Mouse (Mus musculus): ENCODE measurements at regions not wholly inside any gene's neighbourhood (a gene's known extent, or its start where the extent isn't known, plus 50 kb on each side); places are given as distances from the start of the nearest gene placed in this dataset.

DNA sequence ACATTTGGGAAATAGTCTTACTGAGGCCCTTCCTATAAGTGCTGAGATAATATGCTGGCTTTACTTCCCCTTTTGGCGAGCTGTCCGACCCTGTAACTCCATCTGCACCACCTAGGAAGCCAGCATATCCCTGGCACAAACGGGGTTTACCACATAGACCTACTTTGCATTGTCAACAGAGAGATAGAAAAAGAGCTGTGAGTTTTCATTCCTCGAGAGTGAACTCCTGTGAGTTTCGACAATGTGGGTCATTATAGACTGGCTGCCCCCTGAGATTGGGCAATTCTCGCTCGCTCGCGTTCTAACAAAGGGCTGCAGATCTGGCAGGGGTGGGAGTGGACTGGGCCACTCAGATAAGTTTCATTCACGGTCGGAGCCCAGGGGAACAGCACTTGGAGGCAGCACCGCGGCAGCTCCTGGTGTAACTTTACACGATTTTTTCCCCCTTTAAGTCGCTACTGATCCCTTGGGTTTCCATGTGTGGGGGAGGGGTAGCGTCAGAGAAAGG lies 98.3 kb upstream of the Adgrl2 start:
- no peak overlapping the region for H3K4me3 ChIP-seq (ENCODE audit: low read depth, low read length)
- ATAC-seq (ENCODE audit: extremely low read depth, insufficient number of reproducible peaks, low FRiP score, poor library complexity, severe bottlenecking), result no peak
- H3K4me1 ChIP-seq (ENCODE audit: insufficient read depth, low read depth, low read length), result no peaks in the 10 kb centered on the region
- H3K36me3 ChIP-seq (replicated peaks), result no peaks in the 10 kb centered on the region
- H3K27me3 ChIP-seq (ENCODE audit: insufficient read depth, low read length), result no peaks in the 10 kb centered on the region
- DNase-seq (ENCODE audit: low spot score), result no peak
- H3K9me3 ChIP-seq (replicated peaks), result peaks cover 43% of the 10 kb centered on the region
- TF ChIP-seq TAL1 (conservative IDR thresholded peaks at IDR 0.05; ENCODE audit: low read depth, low read length) (no peak), POLR2AphosphoS5 (IDR thresholded peaks at IDR 0.05; ENCODE audit: insufficient replicate concordance, low read depth, low read length) (no peak), CTCF (IDR thresholded peaks at IDR 0.05; ENCODE audit: low read depth, low read length) (no peak), GATA1 (IDR thresholded peaks at IDR 0.05; ENCODE audit: borderline replicate concordance, low read length) (no peak), GATA2 (IDR thresholded peaks at IDR 0.05; ENCODE audit: borderline replicate concordance, low read depth, low read length) (no peak)

DNA sequence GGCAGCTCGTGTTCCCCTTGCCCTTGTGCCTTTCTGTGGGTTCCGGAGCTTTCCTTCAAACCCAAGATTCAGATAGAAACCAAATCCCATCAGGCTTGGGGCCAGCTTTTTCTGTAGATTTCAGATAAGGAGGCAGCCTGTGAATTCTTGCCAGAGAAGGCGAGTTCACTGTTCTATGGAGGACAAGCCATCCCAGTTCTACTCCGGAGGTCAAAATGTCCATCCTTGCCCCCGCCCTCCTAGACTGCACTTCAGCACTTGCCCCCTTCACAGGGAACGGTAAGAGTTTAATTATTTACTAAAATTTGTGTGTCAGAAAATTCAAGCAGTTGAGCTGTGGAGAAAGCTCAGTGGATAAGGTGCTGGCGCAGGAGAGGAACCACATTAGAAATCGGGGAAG lies 97.1 kb upstream of the Adgrl2 start:
- H3K9me3 ChIP-seq (replicated peaks), result peaks cover 45% of the 10 kb centered on the region
- ATAC-seq (ENCODE audit: extremely low read depth, insufficient number of reproducible peaks, low FRiP score, poor library complexity, severe bottlenecking) (no peak), DNase-seq (ENCODE audit: low spot score) (no peak)
- no peak overlapping the region for H3K4me3 ChIP-seq (ENCODE audit: low read depth, low read length)
- H3K4me1 ChIP-seq (ENCODE audit: insufficient read depth, low read depth, low read length), result no peaks in the 10 kb centered on the region
- H3K27me3 ChIP-seq (ENCODE audit: insufficient read depth, low read length), result no peaks in the 10 kb centered on the region
- no peak for TF ChIP-seq POLR2AphosphoS5 (IDR thresholded peaks at IDR 0.05; ENCODE audit: insufficient replicate concordance, low read depth, low read length)
- no peak for TF ChIP-seq GATA1 (IDR thresholded peaks at IDR 0.05; ENCODE audit: borderline replicate concordance, low read length)
- TF ChIP-seq TAL1 (conservative IDR thresholded peaks at IDR 0.05; ENCODE audit: low read depth, low read length), result no peak
- TF ChIP-seq GATA2 (IDR thresholded peaks at IDR 0.05; ENCODE audit: borderline replicate concordance, low read depth, low read length), result no peak
- TF ChIP-seq CTCF (IDR thresholded peaks at IDR 0.05; ENCODE audit: low read depth, low read length), result no peak
- H3K36me3 ChIP-seq (replicated peaks), result no peaks in the 10 kb centered on the region

DNA sequence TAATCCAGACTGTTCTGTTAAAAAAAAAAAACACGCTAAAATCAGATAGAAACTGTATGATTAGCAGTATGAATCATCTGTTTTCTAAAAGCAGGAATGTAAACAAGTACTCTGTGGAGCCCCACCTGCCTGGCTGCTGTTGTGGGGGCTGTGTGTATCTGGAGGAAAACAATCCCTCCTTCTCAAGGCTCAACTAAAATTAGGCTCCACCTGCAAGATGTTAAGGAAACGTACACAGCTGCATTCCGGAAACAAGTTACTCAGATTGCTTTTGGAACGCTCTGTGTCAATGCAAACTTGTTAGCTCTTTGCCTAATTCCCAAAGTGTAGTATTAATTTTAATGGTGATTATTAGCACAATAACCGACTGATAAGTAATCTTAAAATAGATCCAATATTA lies 96.3 kb upstream of the Adgrl2 start:
- no peak for ATAC-seq (ENCODE audit: extremely low read depth, insufficient number of reproducible peaks, low FRiP score, poor library complexity, severe bottlenecking)

DNA sequence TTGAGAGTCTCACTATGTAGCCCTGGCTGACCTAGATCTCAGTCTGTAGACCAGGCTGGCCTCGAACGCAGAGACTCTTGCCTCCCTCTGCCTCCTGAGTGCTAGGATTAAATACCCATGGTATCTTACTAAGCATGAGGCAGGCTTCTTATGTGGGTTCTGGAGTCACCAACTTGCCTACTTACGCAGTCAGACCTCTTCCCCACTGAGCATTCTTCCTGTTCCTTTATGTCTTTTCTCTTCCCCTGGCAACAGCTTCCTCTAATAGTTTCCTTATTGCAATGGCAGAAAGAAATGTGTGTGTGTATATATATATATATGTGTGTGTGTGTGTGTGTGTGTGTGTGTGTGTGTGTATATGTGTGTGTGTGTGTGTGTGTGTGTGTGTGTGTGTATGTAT lies 95.7 kb upstream of the Adgrl2 start:
- Histone ChIP-seq H3K4me3 (ENCODE audit: low read depth, low read length) (no peak overlapping the region), H3K27me3 (ENCODE audit: insufficient read depth, low read length) (no peaks in the 10 kb centered on the region), H3K36me3 (replicated peaks) (no peaks in the 10 kb centered on the region), H3K4me1 (ENCODE audit: insufficient read depth, low read depth, low read length) (no peaks in the 10 kb centered on the region), H3K9me3 (replicated peaks) (peaks cover 52% of the 10 kb centered on the region)
- ATAC-seq (ENCODE audit: extremely low read depth, insufficient number of reproducible peaks, low FRiP score, poor library complexity, severe bottlenecking), result no peak
- TF ChIP-seq CTCF (IDR thresholded peaks at IDR 0.05; ENCODE audit: low read depth, low read length), result no peak
- no peak for TF ChIP-seq GATA1 (IDR thresholded peaks at IDR 0.05; ENCODE audit: borderline replicate concordance, low read length)
- TF ChIP-seq GATA2 (IDR thresholded peaks at IDR 0.05; ENCODE audit: borderline replicate concordance, low read depth, low read length), result no peak
- no peak for TF ChIP-seq POLR2AphosphoS5 (IDR thresholded peaks at IDR 0.05; ENCODE audit: insufficient replicate concordance, low read depth, low read length)
- TF ChIP-seq TAL1 (conservative IDR thresholded peaks at IDR 0.05; ENCODE audit: low read depth, low read length), result no peak
- DNase-seq (ENCODE audit: low spot score), result no peak

More for the DNA sequence above, 96.3 kb upstream of the Adgrl2 start:
- Histone ChIP-seq H3K4me1 (ENCODE audit: insufficient read depth, low read depth, low read length) (no peaks in the 10 kb centered on the region), H3K4me3 (ENCODE audit: low read depth, low read length) (no peak overlapping the region), H3K9me3 (replicated peaks) (peaks cover 48% of the 10 kb centered on the region), H3K36me3 (replicated peaks) (no peaks in the 10 kb centered on the region), H3K27me3 (ENCODE audit: insufficient read depth, low read length) (no peaks in the 10 kb centered on the region)
- DNase-seq (ENCODE audit: low spot score), result no peak
- TF ChIP-seq CTCF (IDR thresholded peaks at IDR 0.05; ENCODE audit: low read depth, low read length), result no peak
- TF ChIP-seq TAL1 (conservative IDR thresholded peaks at IDR 0.05; ENCODE audit: low read depth, low read length), result no peak
- no peak for TF ChIP-seq GATA2 (IDR thresholded peaks at IDR 0.05; ENCODE audit: borderline replicate concordance, low read depth, low read length)
- no peak for TF ChIP-seq GATA1 (IDR thresholded peaks at IDR 0.05; ENCODE audit: borderline replicate concordance, low read length)
- no peak for TF ChIP-seq POLR2AphosphoS5 (IDR thresholded peaks at IDR 0.05; ENCODE audit: insufficient replicate concordance, low read depth, low read length)

DNA sequence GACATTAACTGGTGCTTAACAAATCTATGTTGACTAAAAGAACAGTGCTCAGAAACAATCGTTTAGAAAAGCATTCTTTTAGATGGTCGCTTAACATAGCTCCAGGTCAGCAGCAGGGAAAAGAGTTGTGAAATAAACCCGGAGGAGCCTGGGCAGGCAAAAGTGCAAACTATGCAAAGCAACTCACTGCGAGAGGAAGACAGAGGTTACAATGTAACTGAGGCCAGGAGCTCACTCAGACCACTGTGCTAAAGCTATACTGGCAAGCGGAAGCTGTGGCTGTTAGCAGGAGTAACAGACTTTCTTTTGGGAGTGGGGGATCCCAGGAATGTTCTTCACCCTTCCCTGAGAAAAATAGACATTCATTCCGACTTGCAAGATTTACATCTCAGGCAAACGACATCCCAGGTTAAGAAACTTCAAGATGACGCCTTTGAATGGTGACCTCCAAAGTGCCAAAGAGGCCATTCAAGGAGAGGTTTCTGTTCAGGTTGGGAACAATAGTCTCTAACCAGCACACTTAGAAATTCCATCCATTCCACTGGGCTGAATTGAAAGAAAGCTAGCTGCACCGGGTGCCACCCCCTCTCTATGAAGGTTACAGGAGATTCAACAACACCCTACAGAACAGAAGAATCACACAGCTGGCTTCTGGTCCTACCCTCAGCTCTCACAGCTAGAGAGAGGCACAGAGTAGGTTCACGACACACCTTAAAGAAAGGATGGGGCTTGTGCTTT lies 94.7 kb upstream of the Adgrl2 start:
- TF ChIP-seq TAL1 (conservative IDR thresholded peaks at IDR 0.05; ENCODE audit: low read depth, low read length) (no peak), GATA2 (IDR thresholded peaks at IDR 0.05; ENCODE audit: borderline replicate concordance, low read depth, low read length) (no peak), GATA1 (IDR thresholded peaks at IDR 0.05; ENCODE audit: borderline replicate concordance, low read length) (no peak), CTCF (IDR thresholded peaks at IDR 0.05; ENCODE audit: low read depth, low read length) (no peak), POLR2AphosphoS5 (IDR thresholded peaks at IDR 0.05; ENCODE audit: insufficient replicate concordance, low read depth, low read length) (no peak)
- Histone ChIP-seq H3K4me3 (ENCODE audit: low read depth, low read length) (no peak overlapping the region), H3K36me3 (replicated peaks) (no peaks in the 10 kb centered on the region), H3K27me3 (ENCODE audit: insufficient read depth, low read length) (no peaks in the 10 kb centered on the region), H3K4me1 (ENCODE audit: insufficient read depth, low read depth, low read length) (no peaks in the 10 kb centered on the region), H3K9me3 (replicated peaks) (peaks cover 48% of the 10 kb centered on the region)
- ATAC-seq (ENCODE audit: extremely low read depth, insufficient number of reproducible peaks, low FRiP score, poor library complexity, severe bottlenecking) (no peak), DNase-seq (ENCODE audit: low spot score) (no peak)

DNA sequence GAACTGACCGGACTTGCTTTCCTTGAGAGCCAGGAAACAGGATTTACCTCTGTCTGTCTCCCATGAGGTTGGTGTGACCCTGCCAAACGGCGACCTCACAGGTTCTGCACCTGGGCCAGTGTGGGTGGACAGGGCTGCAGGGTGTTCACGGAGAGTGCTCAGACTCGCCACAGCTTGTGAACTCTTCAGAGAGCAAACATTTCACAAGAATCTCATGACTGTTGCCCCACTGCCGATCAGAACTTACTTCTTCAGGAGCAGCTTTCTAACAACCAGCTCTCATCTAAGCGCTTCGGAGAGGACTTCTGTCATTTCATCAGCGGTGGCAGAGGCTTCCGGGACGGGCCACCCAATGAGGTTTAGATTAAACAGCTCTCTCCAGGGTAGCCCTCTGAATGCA lies 93.0 kb upstream of the Adgrl2 start:
- DNase-seq (ENCODE audit: low spot score), result no peak
- ATAC-seq (ENCODE audit: extremely low read depth, insufficient number of reproducible peaks, low FRiP score, poor library complexity, severe bottlenecking), result no peak
- TF ChIP-seq GATA1 (IDR thresholded peaks at IDR 0.05; ENCODE audit: borderline replicate concordance, low read length), result no peak
- no peak for TF ChIP-seq TAL1 (conservative IDR thresholded peaks at IDR 0.05; ENCODE audit: low read depth, low read length)
- no peak for TF ChIP-seq CTCF (IDR thresholded peaks at IDR 0.05; ENCODE audit: low read depth, low read length)
- no peak for TF ChIP-seq GATA2 (IDR thresholded peaks at IDR 0.05; ENCODE audit: borderline replicate concordance, low read depth, low read length)
- TF ChIP-seq POLR2AphosphoS5 (IDR thresholded peaks at IDR 0.05; ENCODE audit: insufficient replicate concordance, low read depth, low read length), result no peak
- H3K9me3 ChIP-seq (replicated peaks), result peaks cover 38% of the 10 kb centered on the region
- H3K27me3 ChIP-seq (ENCODE audit: insufficient read depth, low read length), result no peaks in the 10 kb centered on the region
- no peak overlapping the region for H3K4me3 ChIP-seq (ENCODE audit: low read depth, low read length)
- H3K36me3 ChIP-seq (replicated peaks), result no peaks in the 10 kb centered on the region
- H3K4me1 ChIP-seq (ENCODE audit: insufficient read depth, low read depth, low read length), result no peaks in the 10 kb centered on the region
